Mouse (Mus musculus): ENCODE results near the gene Nacc2. TPM values are rescaled to one million over a fixed set of nuclear protein-coding genes. Genes with fewer than 3 reads are reported as not detected.

Gene Nacc2
- polyA plus RNA-seq, 1 experiment = 51.2 TPM

DNA sequence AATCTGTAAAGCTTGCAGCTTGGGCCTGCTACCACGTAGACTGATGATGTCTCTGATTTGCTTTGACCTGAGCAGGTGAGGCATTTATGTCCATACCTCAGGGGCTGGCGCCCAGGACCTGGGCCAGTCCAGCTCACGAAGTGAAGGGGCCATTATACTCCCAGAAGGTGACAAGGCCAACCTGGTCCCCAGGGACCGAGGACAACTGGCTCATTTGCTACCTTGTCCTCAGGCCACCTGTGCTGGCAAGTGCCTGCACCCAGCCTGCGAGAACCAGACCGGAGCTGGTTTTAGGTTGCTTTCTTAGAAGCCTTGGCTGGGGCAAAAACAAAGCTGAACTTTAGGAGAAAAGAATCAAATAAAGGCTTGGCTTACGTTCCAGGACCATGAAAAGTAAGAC lies 29.1 kb downstream of the Nacc2 start:
- Histone ChIP-seq H3K27me3 (ENCODE audit: control insufficient read depth, insufficient read depth, low read length) (0 out of 2 replicates have a peak, but pooled peaks cover 3% of the 10 kb centered on the region), H3K36me3 (ENCODE audit: control insufficient read depth, insufficient read depth, low read length) (peaks cover 5% of the 10 kb centered on the region; the same call in 1 of the 2 replicates), H3K4me1 (ENCODE audit: control insufficient read depth, insufficient read depth, insufficient read length, low read length) (0 out of 2 replicates have a peak, but pooled peaks cover 2% of the 10 kb centered on the region), H3K4me3 (ENCODE audit: low read depth, low read length) (no peak overlapping the region), H3K27ac (ENCODE audit: insufficient read depth, low read depth, low read length) (no peak overlapping the region)
- WGBS = 86% methylated on average over 7 of the region's 7 CpGs
- TF ChIP-seq POLR2A (IDR thresholded peaks at IDR 0.05; ENCODE audit: low read depth, low read length) = no peak
- no peak for TF ChIP-seq CTCF (IDR thresholded peaks at IDR 0.05; ENCODE audit: extremely low read depth, insufficient read length, insufficient replicate concordance, low read depth, low read length)

DNA sequence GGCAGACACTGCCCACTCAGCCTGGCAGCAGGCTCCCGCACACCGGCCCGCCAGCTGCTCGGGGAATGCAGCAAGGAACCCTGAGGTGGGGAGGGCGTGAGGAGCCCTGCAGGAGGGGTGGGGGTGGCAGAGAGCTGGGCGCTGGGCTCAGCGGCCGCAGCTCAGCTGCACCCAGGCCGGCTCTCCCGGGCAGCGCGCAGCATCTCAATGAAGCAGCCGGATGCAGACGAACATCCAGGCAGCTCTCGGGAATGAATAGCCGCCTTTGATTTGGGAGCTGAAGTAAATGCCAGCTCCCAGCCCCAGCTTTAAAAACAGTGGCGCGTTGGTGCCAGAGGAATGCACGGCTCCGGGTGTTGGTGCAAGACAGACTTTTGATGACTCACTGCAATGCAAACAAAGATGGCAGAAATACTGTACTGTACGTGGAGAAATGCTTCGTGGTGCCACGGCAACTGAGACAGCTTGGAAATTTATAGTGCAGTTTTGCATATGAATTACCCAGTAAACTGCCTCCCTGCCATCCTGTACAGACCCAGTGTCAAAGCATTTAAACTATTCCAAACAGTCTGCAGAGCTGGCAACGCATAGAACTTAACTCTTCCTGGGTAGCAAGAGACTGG lies 31.1 kb downstream of the Nacc2 start:
- TF ChIP-seq POLR2A (IDR thresholded peaks at IDR 0.05; ENCODE audit: low read depth, low read length) (no peak), CTCF (IDR thresholded peaks at IDR 0.05; ENCODE audit: extremely low read depth, insufficient read length, insufficient replicate concordance, low read depth, low read length) (no peak)
- Histone ChIP-seq H3K27me3 (ENCODE audit: control insufficient read depth, insufficient read depth, low read length) (0 out of 2 replicates have a peak, but pooled peaks cover 3% of the 10 kb centered on the region), H3K4me1 (ENCODE audit: control insufficient read depth, insufficient read depth, insufficient read length, low read length) (0 out of 2 replicates have a peak, but pooled peaks cover 2% of the 10 kb centered on the region), H3K36me3 (ENCODE audit: control insufficient read depth, insufficient read depth, low read length) (peaks cover 5% of the 10 kb centered on the region; the same call in 1 of the 2 replicates), H3K4me3 (ENCODE audit: low read depth, low read length) (peak overlapping the region; percentile 44), H3K27ac (ENCODE audit: insufficient read depth, low read depth, low read length) (no peak overlapping the region)
- WGBS = 2% methylated on average over 24 of the region's 24 CpGs

DNA sequence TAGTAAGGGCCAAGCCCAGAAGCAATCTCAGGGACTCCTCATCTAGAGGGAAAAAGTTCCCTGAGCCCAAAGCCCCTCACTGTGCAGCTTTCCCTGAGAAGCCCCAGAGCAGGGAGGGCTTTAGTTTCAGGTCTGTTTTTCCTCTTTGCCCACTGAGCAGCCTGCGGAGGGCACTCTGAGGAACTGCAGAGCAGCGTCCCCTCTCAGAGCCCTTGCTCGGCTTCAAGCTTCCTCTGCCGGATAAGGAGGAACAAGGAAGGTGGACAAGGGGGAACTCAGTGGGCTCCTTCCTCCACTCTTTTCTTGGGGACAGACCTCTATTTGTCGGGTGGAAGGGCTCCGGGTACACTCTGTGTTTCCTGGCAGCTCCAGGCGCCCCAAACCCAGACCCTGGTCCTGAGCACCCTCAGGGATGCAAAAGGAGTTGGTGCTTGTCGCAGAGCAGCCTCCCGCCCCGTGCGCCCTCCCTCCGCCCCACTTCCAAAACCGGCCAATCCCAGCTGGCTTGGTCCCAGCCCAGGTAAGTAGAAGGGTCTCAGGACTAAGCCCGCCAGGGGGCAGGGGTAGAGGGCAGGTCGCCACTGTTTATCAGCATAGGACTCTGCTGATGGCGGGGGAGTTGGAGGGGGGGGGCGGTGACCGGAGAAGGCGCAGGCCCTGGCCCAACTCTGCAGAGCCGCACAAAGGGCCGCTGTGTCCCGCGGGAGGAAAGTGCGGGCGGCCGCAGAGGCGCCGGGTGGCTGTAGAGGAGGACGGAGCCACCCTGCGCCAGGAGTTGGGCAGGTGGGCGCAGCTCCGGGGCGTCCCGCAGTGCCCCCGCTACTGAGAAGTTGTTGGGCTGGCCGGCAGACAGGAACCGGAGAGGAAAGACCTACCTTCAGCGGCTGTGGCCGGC lies 31.9 kb downstream of the Nacc2 start:
- WGBS = 17% methylated on average over 38 of the region's 39 CpGs
- Histone ChIP-seq H3K36me3 (ENCODE audit: control insufficient read depth, insufficient read depth, low read length) (peaks cover 7% of the 10 kb centered on the region; the same call in 1 of the 2 replicates), H3K27ac (ENCODE audit: insufficient read depth, low read depth, low read length) (no peak overlapping the region), H3K27me3 (ENCODE audit: control insufficient read depth, insufficient read depth, low read length) (0 out of 2 replicates have a peak, but pooled peaks cover 3% of the 10 kb centered on the region), H3K4me3 (ENCODE audit: low read depth, low read length) (peak overlapping the region; percentile 44), H3K4me1 (ENCODE audit: control insufficient read depth, insufficient read depth, insufficient read length, low read length) (0 out of 2 replicates have a peak, but pooled peaks cover 2% of the 10 kb centered on the region)
- TF ChIP-seq POLR2A (IDR thresholded peaks at IDR 0.05; ENCODE audit: low read depth, low read length) = no peak
- no peak for TF ChIP-seq CTCF (IDR thresholded peaks at IDR 0.05; ENCODE audit: extremely low read depth, insufficient read length, insufficient replicate concordance, low read depth, low read length)

DNA sequence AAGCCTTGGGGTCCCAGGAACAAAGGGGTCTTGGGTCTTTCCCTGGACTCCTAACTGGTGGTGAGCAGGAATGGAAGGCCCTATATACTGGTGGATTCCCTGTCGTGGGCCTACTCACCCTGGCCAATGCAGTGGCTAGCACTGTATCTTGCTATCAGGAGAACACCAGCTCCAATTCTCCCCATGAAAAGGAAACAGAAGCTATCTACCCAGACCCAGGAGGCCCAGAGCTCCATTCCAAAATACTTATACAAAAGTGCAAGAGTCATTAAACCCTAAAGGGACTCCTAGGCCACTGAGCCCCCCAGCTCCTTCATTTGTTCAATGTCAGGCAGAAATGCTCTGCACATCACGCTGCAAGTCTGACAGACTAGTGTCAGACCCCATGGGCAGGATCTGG lies 34.0 kb downstream of the Nacc2 start:
- no peak for TF ChIP-seq POLR2A (IDR thresholded peaks at IDR 0.05; ENCODE audit: low read depth, low read length)
- TF ChIP-seq CTCF (IDR thresholded peaks at IDR 0.05; ENCODE audit: extremely low read depth, insufficient read length, insufficient replicate concordance, low read depth, low read length) = no peak
- H3K27me3 ChIP-seq (ENCODE audit: control insufficient read depth, insufficient read depth, low read length) = 0 out of 2 replicates have a peak, but pooled peaks cover 3% of the 10 kb centered on the region
- WGBS = 97% methylated on average over 2 of the region's 2 CpGs
- no peak overlapping the region for H3K27ac ChIP-seq (ENCODE audit: insufficient read depth, low read depth, low read length)
- no peak overlapping the region for H3K4me3 ChIP-seq (ENCODE audit: low read depth, low read length)
- H3K4me1 ChIP-seq (ENCODE audit: control insufficient read depth, insufficient read depth, insufficient read length, low read length) = 0 out of 2 replicates have a peak, but pooled peaks cover 2% of the 10 kb centered on the region
- H3K36me3 ChIP-seq (ENCODE audit: control insufficient read depth, insufficient read depth, low read length) = peaks cover 7% of the 10 kb centered on the region; the same call in 1 of the 2 replicates

DNA sequence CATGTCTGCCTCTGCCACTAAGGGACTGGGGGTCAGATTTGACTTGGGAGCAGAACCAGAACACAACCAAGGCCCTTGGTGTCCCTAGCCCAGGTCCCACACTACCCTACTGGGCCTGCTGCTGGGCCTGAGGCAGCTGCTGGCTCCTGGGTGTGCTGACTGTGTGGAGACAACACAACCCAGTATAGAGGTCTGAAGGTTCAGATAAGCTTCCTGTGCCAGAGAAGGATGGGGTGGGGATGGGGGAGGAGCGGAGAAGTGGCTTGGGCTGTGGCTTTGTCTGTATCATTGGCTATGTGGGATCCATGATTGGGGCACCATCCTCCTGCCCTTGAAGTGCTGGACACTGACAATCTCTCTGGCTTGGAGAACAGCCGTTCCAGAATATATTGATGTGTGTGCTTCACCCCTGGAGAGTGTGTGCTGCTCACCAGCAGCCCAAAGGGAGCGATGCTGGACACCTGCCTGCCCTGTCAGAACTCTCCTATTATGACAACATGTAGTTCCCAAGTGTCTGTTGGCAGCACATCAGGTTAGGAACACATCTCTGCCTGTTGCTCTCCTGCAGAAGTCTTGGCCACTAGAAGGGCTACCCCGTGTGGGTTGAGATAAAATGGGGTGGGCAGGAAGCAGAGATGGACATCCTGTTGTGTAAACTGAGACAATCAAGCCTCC lies 36.0 kb downstream of the Nacc2 start:
- H3K4me3 ChIP-seq (ENCODE audit: low read depth, low read length) = no peak overlapping the region
- 80% methylated on average over 4 of the region's 4 CpGs for WGBS
- no peak overlapping the region for H3K27ac ChIP-seq (ENCODE audit: insufficient read depth, low read depth, low read length)
- peaks cover 7% of the 10 kb centered on the region; the same call in 1 of the 2 replicates for H3K36me3 ChIP-seq (ENCODE audit: control insufficient read depth, insufficient read depth, low read length)
- TF ChIP-seq CTCF (IDR thresholded peaks at IDR 0.05; ENCODE audit: extremely low read depth, insufficient read length, insufficient replicate concordance, low read depth, low read length) (no peak), POLR2A (IDR thresholded peaks at IDR 0.05; ENCODE audit: low read depth, low read length) (no peak)
- H3K4me1 ChIP-seq (ENCODE audit: control insufficient read depth, insufficient read depth, insufficient read length, low read length) = 0 out of 2 replicates have a peak, but pooled peaks cover 2% of the 10 kb centered on the region
- 0 out of 2 replicates have a peak, but pooled peaks cover under 1% of the 10 kb centered on the region for H3K27me3 ChIP-seq (ENCODE audit: control insufficient read depth, insufficient read depth, low read length)

DNA sequence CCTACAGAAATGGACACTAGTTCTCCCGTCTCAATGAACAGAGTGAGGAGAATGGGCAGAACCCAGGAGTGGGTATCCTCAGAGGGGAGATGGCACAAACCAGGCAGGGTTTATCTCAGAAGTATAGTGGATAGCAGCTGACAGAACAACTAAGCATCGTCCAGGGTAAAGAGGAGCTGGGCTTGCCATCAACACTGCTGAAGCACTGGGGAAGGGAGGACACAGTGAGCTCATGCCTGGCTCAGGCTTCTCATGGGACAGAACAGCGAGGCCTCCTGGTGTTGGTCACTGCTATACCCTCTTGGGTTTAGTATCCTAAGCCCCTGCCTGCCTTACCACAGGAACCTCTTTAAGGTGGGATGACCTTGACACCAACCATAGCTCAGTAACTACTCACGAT lies 36.5 kb downstream of the Nacc2 start:
- TF ChIP-seq POLR2A (IDR thresholded peaks at IDR 0.05; ENCODE audit: low read depth, low read length) (no peak), CTCF (IDR thresholded peaks at IDR 0.05; ENCODE audit: extremely low read depth, insufficient read length, insufficient replicate concordance, low read depth, low read length) (no peak)
- Histone ChIP-seq H3K4me1 (ENCODE audit: control insufficient read depth, insufficient read depth, insufficient read length, low read length) (0 out of 2 replicates have a peak, but pooled peaks cover 1% of the 10 kb centered on the region), H3K4me3 (ENCODE audit: low read depth, low read length) (no peak overlapping the region), H3K27me3 (ENCODE audit: control insufficient read depth, insufficient read depth, low read length) (no peaks in the 10 kb centered on the region), H3K27ac (ENCODE audit: insufficient read depth, low read depth, low read length) (no peak overlapping the region), H3K36me3 (ENCODE audit: control insufficient read depth, insufficient read depth, low read length) (peaks cover 7% of the 10 kb centered on the region; the same call in 1 of the 2 replicates)
- WGBS = 91% methylated on average over 4 of the region's 4 CpGs

Measured in small intestine, adult 2 months (tissue).